Mouse (Mus musculus) heart, adult 9 months (tissue): Measurements from ENCODE around the gene Rnf115.

Source experiments
- DNase-seq, 2 experiments: peaks; one replicate each; pipeline ENCODE4 v3.0.0; 2022; ENCODE audit warnings: low spot score in 2 of 2

Gene Rnf115

GRCm38 (mm10) chr3:96832930-96833329 is 105.5 kb downstream of the Rnf115 start:
- no peak for DNase-seq

- DNase-seq = no peak
Observed at GRCm38 (mm10) chr3:96834587-96835348, 107.3 kb downstream of the Rnf115 start.

GRCm38 (mm10) chr3:96836414-96836813 is 109.0 kb downstream of the Rnf115 start:
- DNase-seq = peak in 1 of 2 experiments; percentile 11

- no peak for DNase-seq
Observed at GRCm38 (mm10) chr3:96838996-96839645, 111.7 kb downstream of the Rnf115 start.
